Mouse (Mus musculus) midbrain, embryonic 12.5 days (tissue): ENCODE measurements at regions not wholly inside any gene's neighbourhood (a gene's known extent, or its start where the extent isn't known, plus 50 kb on each side); places are given as distances from the start of the nearest gene placed in this dataset.
"Not testable (repeated sequence)": the region's sequence is repeated elsewhere in the genome, so short reads cannot be mapped to it uniquely, and the experiment has no call there.

ENCODE experiments used
- ATAC-seq: fragments of 200-750 bp; cut with Nextera tagmentation; 2 replicates; pipeline ENCODE4 v1.8.0; 2017; ENCODE audit warnings: low read depth, moderate TSS enrichment, moderate library complexity; ENCODE audit not compliant: low FRiP score
- H3K27ac ChIP-seq: fragments of 300-500 bp; sonication (generic); replicated peaks from 2 replicates; pipeline ENCODE4 v1.5.1; 2016; ENCODE audit warnings: mild to moderate bottlenecking
- H3K27me3 ChIP-seq: fragments of 300-500 bp; sonication (generic); 2 replicates; pipeline ENCODE4 v1.6.1; 2016; ENCODE audit warnings: mild to moderate bottlenecking
- H3K36me3 ChIP-seq: fragments of 300-500 bp; sonication (generic); 2 replicates; pipeline ENCODE4 v1.6.1; 2016
- H3K4me1 ChIP-seq: fragments of 300-500 bp; sonication (generic); 2 replicates; pipeline ENCODE4 v1.6.1; 2016
- H3K4me2 ChIP-seq: fragments of 300-500 bp; sonication (generic); replicated peaks from 2 replicates; pipeline ENCODE4 v1.6.1; 2016; ENCODE audit warnings: mild to moderate bottlenecking, moderate library complexity
- H3K4me3 ChIP-seq: fragments of 300-500 bp; sonication (generic); 2 replicates; pipeline ENCODE4 v1.5.1; 2016; ENCODE audit warnings: mild to moderate bottlenecking
- H3K9ac ChIP-seq: fragments of 300-500 bp; sonication (generic); replicated peaks from 2 replicates; pipeline ENCODE4 v1.6.1; 2016; ENCODE audit warnings: mild to moderate bottlenecking, moderate library complexity
- H3K9me3 ChIP-seq: fragments of 300-500 bp; sonication (generic); 2 replicates; pipeline ENCODE4 v1.6.1; 2016; ENCODE audit warnings: mild to moderate bottlenecking
- WGBS: fragments of 180-500 bp; shearing (Covaris S2); methylation state at CpG from one replicate; pipeline ENCODE4 v1.1.7; 2016; 5-methylcytosine and 5-hydroxymethylcytosine counted together

- ATAC-seq: no peak
- H3K36me3 ChIP-seq: no peaks in the 10 kb centered on the region
- H3K4me1 ChIP-seq: no peaks in the 10 kb centered on the region
- H3K4me2 ChIP-seq: no peak overlapping the region
- H3K9ac ChIP-seq: no peak overlapping the region
- no peak overlapping the region for H3K27ac ChIP-seq
- H3K27me3 ChIP-seq: no peaks in the 10 kb centered on the region
- H3K9me3 ChIP-seq: no peaks in the 10 kb centered on the region
- 86% methylated on average over 4 of the region's 4 CpGs for WGBS
- H3K4me3 ChIP-seq: no peak overlapping the region
Measured at GRCm38 (mm10) chr17:61337094-61337493, 1544.0 kb downstream of the Efna5 start.

DNA sequence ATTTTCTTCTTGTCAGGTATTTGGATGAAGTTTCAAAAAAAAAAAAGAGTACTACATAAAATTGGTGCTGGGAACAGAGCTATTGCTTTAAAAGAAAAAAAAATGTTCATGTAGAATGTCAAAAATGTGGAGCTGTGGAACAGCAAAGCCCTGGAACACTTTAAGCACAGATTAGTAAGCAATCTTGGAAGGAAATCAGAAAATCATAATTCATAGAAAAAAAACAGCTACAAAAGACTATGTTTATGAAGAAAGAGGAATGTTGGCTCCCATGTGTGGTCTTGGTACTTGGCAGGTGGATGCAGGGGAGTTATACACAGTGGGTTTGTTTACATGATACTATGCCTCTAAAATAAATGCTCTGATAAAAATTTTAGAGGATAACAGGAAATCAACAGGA lies 1555.7 kb downstream of the Efna5 start:
- Histone ChIP-seq H3K4me3 (no peak overlapping the region), H3K9me3 (no peaks in the 10 kb centered on the region), H3K4me2 (no peak overlapping the region), H3K27me3 (no peaks in the 10 kb centered on the region), H3K4me1 (no peaks in the 10 kb centered on the region), H3K27ac (no peak overlapping the region), H3K9ac (no peak overlapping the region), H3K36me3 (no peaks in the 10 kb centered on the region)
- no peak for ATAC-seq

- Histone ChIP-seq H3K27me3 (no peaks in the 10 kb centered on the region), H3K36me3 (no peaks in the 10 kb centered on the region), H3K9ac (no peak overlapping the region), H3K9me3 (no peaks in the 10 kb centered on the region), H3K4me1 (no peaks in the 10 kb centered on the region), H3K27ac (no peak overlapping the region), H3K4me3 (no peak overlapping the region), H3K4me2 (no peak overlapping the region)
- ATAC-seq: no peak
- 65% methylated on average over 4 of the region's 4 CpGs for WGBS
Measured at GRCm38 (mm10) chr17:61320865-61321264, 1560.3 kb downstream of the Efna5 start.

DNA sequence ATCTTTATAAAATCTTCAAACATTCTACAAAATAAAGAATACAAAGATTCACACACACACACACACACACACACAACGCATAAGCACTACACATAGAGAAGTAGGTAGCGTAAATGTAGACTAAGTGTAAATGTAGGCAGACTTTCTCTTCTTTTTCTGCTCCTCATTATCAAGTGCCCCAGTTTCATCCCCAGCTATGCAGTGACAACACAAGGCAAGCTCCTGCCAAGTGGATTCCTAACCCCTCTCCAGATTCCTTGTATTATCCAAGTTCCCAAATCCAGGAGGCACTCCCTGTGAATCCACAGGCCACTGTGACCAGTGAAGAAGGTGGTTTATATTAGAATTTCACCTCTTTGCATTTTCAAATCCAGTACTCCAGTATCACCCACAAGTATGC lies 1567.7 kb downstream of the Efna5 start:
- Histone ChIP-seq H3K4me2 (no peak overlapping the region), H3K4me1 (no peaks in the 10 kb centered on the region), H3K36me3 (no peaks in the 10 kb centered on the region), H3K4me3 (no peak overlapping the region), H3K9me3 (no peaks in the 10 kb centered on the region), H3K27me3 (no peaks in the 10 kb centered on the region), H3K27ac (no peak overlapping the region), H3K9ac (no peak overlapping the region)
- WGBS: 94% methylated on average over 2 of the region's 2 CpGs
- ATAC-seq: no peak

GRCm38 (mm10) chr17:61311189-61311588 lies 1569.9 kb downstream of the Efna5 start:
- Histone ChIP-seq H3K36me3 (no peaks in the 10 kb centered on the region), H3K4me3 (no peak overlapping the region), H3K9me3 (no peaks in the 10 kb centered on the region), H3K27me3 (no peaks in the 10 kb centered on the region), H3K9ac (no peak overlapping the region), H3K4me1 (no peaks in the 10 kb centered on the region), H3K4me2 (no peak overlapping the region), H3K27ac (no peak overlapping the region)
- no peak for ATAC-seq
- WGBS: 92% methylated on average over 4 of the region's 4 CpGs

- Histone ChIP-seq H3K27me3 (no peaks in the 10 kb centered on the region), H3K9ac (no peak overlapping the region), H3K27ac (no peak overlapping the region), H3K4me3 (no peak overlapping the region), H3K36me3 (no peaks in the 10 kb centered on the region), H3K4me2 (no peak overlapping the region), H3K4me1 (no peaks in the 10 kb centered on the region), H3K9me3 (no peaks in the 10 kb centered on the region)
- 80% methylated on average over 1 of the region's 1 CpGs for WGBS
- ATAC-seq: no peak
Measured at GRCm38 (mm10) chr17:61303611-61304010, 1577.5 kb downstream of the Efna5 start.

- Histone ChIP-seq H3K9me3 (no peaks in the 10 kb centered on the region), H3K27ac (no peak overlapping the region), H3K4me1 (no peaks in the 10 kb centered on the region), H3K4me3 (no peak overlapping the region), H3K4me2 (no peak overlapping the region), H3K27me3 (no peaks in the 10 kb centered on the region), H3K36me3 (no peaks in the 10 kb centered on the region), H3K9ac (no peak overlapping the region)
- no peak for ATAC-seq
- WGBS: 85% methylated on average over 1 of the region's 1 CpGs
Measured at GRCm38 (mm10) chr17:61301984-61302383, 1579.1 kb downstream of the Efna5 start.

DNA sequence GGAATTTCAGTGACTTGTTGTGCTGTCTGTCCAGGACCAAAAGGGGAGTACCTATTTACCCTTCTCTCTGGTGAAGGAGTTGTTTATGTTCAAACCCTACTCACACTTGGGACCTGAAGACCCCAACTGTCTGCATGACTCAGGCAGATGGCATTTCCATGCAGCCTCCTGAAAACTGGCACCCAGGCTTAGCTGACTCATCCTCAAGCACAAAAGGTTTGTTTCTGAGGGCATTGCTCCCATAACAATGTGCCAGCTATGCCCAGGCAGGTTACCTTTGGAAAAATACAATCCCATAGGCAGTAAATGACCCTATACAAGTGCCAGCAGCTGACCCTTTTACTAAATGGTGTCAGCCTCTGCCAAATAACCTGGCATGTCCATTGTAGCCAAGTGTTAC lies 1579.9 kb downstream of the Efna5 start:
- no peaks in the 10 kb centered on the region for H3K36me3 ChIP-seq
- no peaks in the 10 kb centered on the region for H3K27me3 ChIP-seq
- no peak overlapping the region for H3K27ac ChIP-seq
- no peaks in the 10 kb centered on the region for H3K9me3 ChIP-seq
- ATAC-seq: peak; percentile 41; the same call in 1 of the 2 replicates
- no peaks in the 10 kb centered on the region for H3K4me1 ChIP-seq
- no peak overlapping the region for H3K9ac ChIP-seq
- H3K4me3 ChIP-seq: no peak overlapping the region
- H3K4me2 ChIP-seq: no peak overlapping the region

DNA sequence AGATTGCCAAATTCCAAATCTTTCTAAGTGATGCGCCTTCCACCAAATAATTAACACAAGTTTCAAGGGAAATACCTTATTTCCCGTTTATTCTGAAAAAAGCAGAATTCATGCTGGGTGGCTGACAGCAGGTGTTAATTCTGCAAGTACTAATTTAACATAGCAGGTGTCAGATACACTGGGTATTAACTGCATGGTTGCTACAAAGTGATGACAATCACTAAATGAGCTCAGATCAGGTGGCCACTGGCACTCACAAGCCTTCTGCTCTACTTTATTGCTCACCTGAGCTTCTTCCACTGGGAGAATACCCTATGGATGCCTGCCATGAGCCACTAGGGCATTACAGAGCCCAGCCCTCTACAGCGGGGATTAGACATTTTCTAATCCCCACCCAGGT lies 1590.0 kb downstream of the Efna5 start:
- H3K4me3 ChIP-seq: no peak overlapping the region
- 81% methylated on average over 3 of the region's 3 CpGs for WGBS
- no peak for ATAC-seq

DNA sequence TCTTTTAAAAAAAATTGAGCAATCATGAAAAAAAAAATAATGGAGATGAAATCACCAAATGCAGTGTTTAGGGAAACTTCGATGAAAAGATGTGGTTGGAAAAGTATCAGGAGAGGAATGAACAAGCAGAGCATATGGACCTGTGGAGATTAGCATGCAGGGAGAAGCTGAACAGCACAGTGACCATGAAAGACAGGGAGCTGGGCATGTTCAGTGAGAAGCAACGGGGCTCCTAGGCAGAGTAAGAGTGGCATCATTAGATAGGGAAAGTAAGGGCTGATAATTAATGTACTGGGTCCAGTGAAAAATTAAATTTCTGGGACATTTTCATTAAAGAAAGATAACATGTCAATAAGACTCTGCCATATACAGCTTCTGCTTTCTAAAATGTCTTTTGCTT lies 1592.5 kb downstream of the Efna5 start:
- Histone ChIP-seq H3K36me3 (no peaks in the 10 kb centered on the region), H3K4me3 (no peak overlapping the region), H3K9me3 (no peaks in the 10 kb centered on the region), H3K4me2 (no peak overlapping the region), H3K4me1 (no peaks in the 10 kb centered on the region), H3K9ac (no peak overlapping the region), H3K27ac (no peak overlapping the region), H3K27me3 (no peaks in the 10 kb centered on the region)
- WGBS: 77% methylated on average over 2 of the region's 2 CpGs
- no peak for ATAC-seq

More for the DNA sequence above, 1590.0 kb downstream of the Efna5 start:
- Histone ChIP-seq H3K4me2 (no peak overlapping the region), H3K4me1 (no peaks in the 10 kb centered on the region), H3K27ac (no peak overlapping the region), H3K36me3 (no peaks in the 10 kb centered on the region), H3K9me3 (no peaks in the 10 kb centered on the region), H3K27me3 (no peaks in the 10 kb centered on the region), H3K9ac (no peak overlapping the region)

DNA sequence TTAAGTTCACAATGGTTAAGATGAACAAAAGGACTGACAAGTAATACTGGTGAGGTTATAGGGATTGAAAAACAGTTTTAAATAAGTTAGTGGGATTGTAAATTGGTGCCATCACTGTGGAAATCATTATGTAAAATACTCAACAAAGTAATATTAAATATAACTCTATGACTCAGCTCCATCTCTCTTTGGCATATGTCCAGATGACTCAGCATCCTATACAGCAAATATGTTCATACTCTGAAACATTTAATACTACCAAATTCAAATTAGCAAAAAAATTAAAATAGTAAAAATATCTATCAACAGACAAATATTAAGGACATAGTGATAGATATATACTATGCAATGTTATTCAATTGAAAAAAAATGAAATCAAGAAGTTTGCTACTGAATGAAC lies 1607.5 kb downstream of the Efna5 start:
- H3K4me2 ChIP-seq: no peak overlapping the region
- H3K9ac ChIP-seq: no peak overlapping the region
- no peaks in the 10 kb centered on the region for H3K9me3 ChIP-seq
- H3K27me3 ChIP-seq: no peaks in the 10 kb centered on the region
- H3K27ac ChIP-seq: no peak overlapping the region
- H3K36me3 ChIP-seq: no peaks in the 10 kb centered on the region
- H3K4me1 ChIP-seq: no peaks in the 10 kb centered on the region
- no peak overlapping the region for H3K4me3 ChIP-seq
- no peak for ATAC-seq

DNA sequence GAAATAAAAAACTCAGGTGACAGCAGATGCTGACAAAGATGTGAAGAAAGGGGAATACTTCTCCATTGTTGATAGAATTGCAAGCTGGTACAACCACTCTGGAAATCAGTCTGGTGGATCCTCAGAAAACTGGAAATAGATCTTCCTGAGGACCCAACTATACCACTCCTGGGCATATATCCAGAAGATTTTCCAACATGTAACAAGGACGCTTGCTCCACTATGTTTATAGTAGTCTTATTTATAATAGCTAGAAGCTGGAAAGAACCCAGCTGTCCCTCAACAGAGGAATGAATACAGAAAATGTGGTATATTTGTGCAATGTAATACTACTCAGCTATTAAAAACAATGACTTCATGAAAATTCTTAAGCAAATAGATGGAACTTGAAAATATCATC lies 1624.6 kb downstream of the Efna5 start:
- 77% methylated on average over 1 of the region's 1 CpGs for WGBS
- H3K9ac ChIP-seq, H3K4me1 ChIP-seq, ATAC-seq, H3K36me3 ChIP-seq, H3K9me3 ChIP-seq, H3K27ac ChIP-seq, H3K4me3 ChIP-seq, H3K4me2 ChIP-seq, H3K27me3 ChIP-seq: not testable (repeated sequence)

GRCm38 (mm10) chr17:61248411-61248810 lies 1632.7 kb downstream of the Efna5 start:
- WGBS: 47% methylated on average over 3 of the region's 3 CpGs
- H3K27ac ChIP-seq: no peak overlapping the region

More at GRCm38 (mm10) chr17:61248411-61248810, 1632.7 kb downstream of the Efna5 start:
- H3K4me1 ChIP-seq: no peaks in the 10 kb centered on the region
- H3K4me3 ChIP-seq: no peak overlapping the region
- no peak overlapping the region for H3K9ac ChIP-seq
- H3K27me3 ChIP-seq: no peaks in the 10 kb centered on the region
- no peaks in the 10 kb centered on the region for H3K9me3 ChIP-seq
- no peak overlapping the region for H3K4me2 ChIP-seq
- no peak for ATAC-seq
- H3K36me3 ChIP-seq: no peaks in the 10 kb centered on the region
